Mouse (Mus musculus) neural tube, embryonic 11.5 days (tissue): ENCODE measurements at regions not wholly inside any gene's neighbourhood (a gene's known extent, or its start where the extent isn't known, plus 50 kb on each side); places are given as distances from the start of the nearest gene placed in this dataset.
A peak's percentile ranks its signal among the peaks of the same experiment; 100 is the strongest.

Experiments used
- ATAC-seq: fragments of 200-750 bp; cut with Nextera tagmentation; 2 replicates; pipeline ENCODE4 v1.8.0; 2017; ENCODE audit warnings: moderate number of reproducible peaks, mild to moderate bottlenecking, moderate TSS enrichment, moderate library complexity; ENCODE audit not compliant: insufficient read depth, low FRiP score, low TSS enrichment
- DNase-seq: peaks from one replicate; pipeline ENCODE4 v3.0.0-alpha.2; 2015; ENCODE audit warnings: low spot score
- H3K27ac ChIP-seq: fragments of 300-500 bp; sonication (generic); 2 replicates; pipeline ENCODE4 v1.5.1; 2014; ENCODE audit warnings: low read depth, mild to moderate bottlenecking, low read length
- H3K27me3 ChIP-seq: fragments of 300-500 bp; sonication (generic); 2 replicates; pipeline ENCODE4 v1.6.1; 2014; ENCODE audit warnings: mild to moderate bottlenecking, low read length, mixed read lengths; ENCODE audit not compliant: control insufficient read depth, insufficient read depth
- H3K36me3 ChIP-seq: fragments of 300-500 bp; sonication (generic); 2 replicates; pipeline ENCODE4 v1.6.1; 2014; ENCODE audit warnings: mild to moderate bottlenecking, low read length, moderate library complexity, mixed read lengths; ENCODE audit not compliant: control insufficient read depth, insufficient read depth
- H3K4me1 ChIP-seq: fragments of 300-500 bp; sonication (generic); 2 replicates; pipeline ENCODE4 v1.6.1; 2014; ENCODE audit warnings: low read length, mixed read lengths; ENCODE audit not compliant: control insufficient read depth, insufficient read depth
- H3K4me2 ChIP-seq: fragments of 300-500 bp; sonication (generic); 2 replicates; pipeline ENCODE4 v1.6.1; 2014; ENCODE audit warnings: low read depth, mild to moderate bottlenecking, moderate library complexity
- H3K4me3 ChIP-seq: fragments of 300-500 bp; sonication (generic); 2 replicates; pipeline ENCODE4 v1.5.1; 2014; ENCODE audit warnings: low read depth, low read length
- H3K9ac ChIP-seq: fragments of 300-500 bp; sonication (generic); 2 replicates; pipeline ENCODE4 v1.6.1; 2014; ENCODE audit warnings: mild to moderate bottlenecking, low read length
- H3K9me3 ChIP-seq: fragments of 300-500 bp; sonication (generic); 2 replicates; pipeline ENCODE4 v1.6.1; 2016; ENCODE audit warnings: low read length; ENCODE audit not compliant: control insufficient read depth
- WGBS: fragments of 180-500 bp; shearing (Covaris S2); extraction: QIAGEN DNeasy Blood & Tissue Kit; methylation state at CpG from one replicate; pipeline ENCODE4 v1.1.7; 2014; 5-methylcytosine and 5-hydroxymethylcytosine counted together

DNA sequence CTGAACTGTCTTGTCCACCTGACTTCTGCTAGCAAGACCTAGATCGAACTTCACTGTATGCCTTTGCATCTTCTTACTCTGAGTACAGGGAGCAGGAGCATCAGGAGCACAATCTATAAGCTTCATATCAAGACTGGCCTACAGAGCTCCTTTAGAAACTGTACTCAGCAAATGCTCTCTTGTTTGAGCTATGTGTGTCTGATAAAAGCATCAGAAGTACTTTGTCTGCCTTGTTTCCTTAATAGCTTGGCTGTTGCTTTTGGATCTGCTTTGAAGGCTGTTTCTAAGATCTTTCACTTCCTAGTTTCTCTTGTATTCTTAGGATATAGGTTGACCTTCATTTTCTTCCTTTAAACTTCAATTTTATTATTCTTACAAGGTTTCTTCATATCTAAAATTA is 175.3 kb upstream of the Cypt12 start:
- H3K9ac ChIP-seq: no peak overlapping the region
- no peaks in the 10 kb centered on the region for H3K27me3 ChIP-seq
- H3K27ac ChIP-seq: no peak overlapping the region
- H3K9me3 ChIP-seq: no peaks in the 10 kb centered on the region
- 97% methylated on average over 1 of the region's 1 CpGs for whole genome bisulfite sequencing
- no peak overlapping the region for H3K4me2 ChIP-seq
- H3K36me3 ChIP-seq: no peaks in the 10 kb centered on the region
- no peak overlapping the region for H3K4me3 ChIP-seq
- no peak for DNase-seq
- no peak for ATAC-seq
- no peaks in the 10 kb centered on the region for H3K4me1 ChIP-seq

DNA sequence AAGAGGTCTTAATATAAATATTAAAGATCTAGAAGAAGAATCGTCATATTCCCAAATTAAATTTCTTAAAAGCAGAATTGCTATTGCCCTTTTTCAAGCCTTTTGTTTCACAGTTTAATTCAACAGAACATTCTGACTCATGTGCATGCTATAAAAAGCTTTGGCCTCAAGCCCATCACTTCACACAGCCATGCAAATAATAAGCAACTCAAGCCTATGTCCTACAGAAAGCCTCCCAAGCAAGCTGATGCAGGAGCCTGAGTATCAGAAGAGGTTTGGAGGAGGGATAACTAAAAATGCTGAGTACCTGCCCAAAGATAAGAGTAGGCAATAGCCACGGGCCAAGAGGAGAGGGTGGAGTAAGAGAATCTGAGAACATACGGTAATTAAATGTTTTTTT is 169.1 kb upstream of the Cypt12 start:
- H3K27me3 ChIP-seq: no peaks in the 10 kb centered on the region
- DNase-seq (no peak), ATAC-seq (no peak)
- H3K36me3 ChIP-seq: no peaks in the 10 kb centered on the region
- H3K4me2 ChIP-seq: no peak overlapping the region
- H3K27ac ChIP-seq: no peak overlapping the region
- H3K4me1 ChIP-seq: no peaks in the 10 kb centered on the region
- H3K9ac ChIP-seq: no peak overlapping the region
- WGBS: 84% methylated on average over 3 of the region's 3 CpGs
- H3K4me3 ChIP-seq: no peak overlapping the region
- no peaks in the 10 kb centered on the region for H3K9me3 ChIP-seq

DNA sequence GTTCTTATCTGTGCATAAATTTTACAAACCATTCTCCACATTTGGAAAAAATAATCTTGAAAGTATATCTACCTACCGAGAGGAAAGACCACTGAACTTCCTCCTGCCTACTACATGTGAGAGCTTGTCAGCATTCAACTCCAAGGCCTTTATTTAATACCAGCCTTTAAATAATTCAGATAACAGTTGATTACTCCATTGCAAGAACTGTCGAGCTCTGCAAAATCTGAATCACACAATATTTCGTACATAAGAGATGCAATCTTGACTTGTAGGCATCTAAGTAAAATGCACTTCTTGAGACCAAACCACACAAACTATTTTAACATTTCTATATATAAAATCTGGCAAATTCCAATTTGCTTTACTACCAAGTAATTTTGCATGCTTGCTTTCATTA is 164.1 kb upstream of the Cypt12 start:
- no peak for DNase-seq
- peak overlapping the region; percentile 64 for H3K27ac ChIP-seq
- WGBS: 40% methylated on average over 3 of the region's 3 CpGs
- H3K4me1 ChIP-seq: 0 out of 2 replicates have a peak, but pooled peaks cover 2% of the 10 kb centered on the region
- peak overlapping the region; percentile 52 for H3K9ac ChIP-seq
- peak overlapping the region; percentile 49 for H3K4me2 ChIP-seq
- no peaks in the 10 kb centered on the region for H3K36me3 ChIP-seq
- no peak for ATAC-seq
- H3K27me3 ChIP-seq: 0 out of 2 replicates have a peak, but pooled peaks cover 3% of the 10 kb centered on the region
- H3K4me3 ChIP-seq: peak overlapping the region; percentile 26
- no peaks in the 10 kb centered on the region for H3K9me3 ChIP-seq

DNA sequence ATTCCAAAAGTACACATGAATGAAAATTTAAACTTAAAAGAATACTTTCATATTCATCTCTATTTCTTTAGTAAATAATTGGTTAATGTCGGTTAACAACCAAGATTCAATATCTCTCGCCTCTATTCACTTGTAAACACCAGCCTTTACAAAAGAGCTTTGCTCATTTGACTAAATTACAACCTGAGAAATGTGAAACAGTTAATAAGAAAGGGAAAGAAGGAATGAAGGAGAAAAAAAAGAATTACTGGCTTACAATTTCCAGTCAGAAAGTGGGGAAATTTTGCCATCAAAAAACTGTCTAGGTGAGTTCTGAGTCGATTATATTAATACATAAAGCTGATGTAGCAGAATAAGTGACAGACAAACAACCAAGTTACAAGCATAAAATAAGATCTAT is 163.6 kb upstream of the Cypt12 start:
- WGBS: 19% methylated on average over 3 of the region's 3 CpGs
- H3K36me3 ChIP-seq: no peaks in the 10 kb centered on the region
- no peak for ATAC-seq
- 0 out of 2 replicates have a peak, but pooled peaks cover 2% of the 10 kb centered on the region for H3K4me1 ChIP-seq
- H3K27ac ChIP-seq: peak overlapping the region; percentile 100
- H3K4me3 ChIP-seq: peak overlapping the region; percentile 55
- 0 out of 2 replicates have a peak, but pooled peaks cover 3% of the 10 kb centered on the region for H3K27me3 ChIP-seq
- no peaks in the 10 kb centered on the region for H3K9me3 ChIP-seq
- H3K4me2 ChIP-seq: peak overlapping the region; percentile 99
- no peak overlapping the region for H3K9ac ChIP-seq
- DNase-seq: no peak

DNA sequence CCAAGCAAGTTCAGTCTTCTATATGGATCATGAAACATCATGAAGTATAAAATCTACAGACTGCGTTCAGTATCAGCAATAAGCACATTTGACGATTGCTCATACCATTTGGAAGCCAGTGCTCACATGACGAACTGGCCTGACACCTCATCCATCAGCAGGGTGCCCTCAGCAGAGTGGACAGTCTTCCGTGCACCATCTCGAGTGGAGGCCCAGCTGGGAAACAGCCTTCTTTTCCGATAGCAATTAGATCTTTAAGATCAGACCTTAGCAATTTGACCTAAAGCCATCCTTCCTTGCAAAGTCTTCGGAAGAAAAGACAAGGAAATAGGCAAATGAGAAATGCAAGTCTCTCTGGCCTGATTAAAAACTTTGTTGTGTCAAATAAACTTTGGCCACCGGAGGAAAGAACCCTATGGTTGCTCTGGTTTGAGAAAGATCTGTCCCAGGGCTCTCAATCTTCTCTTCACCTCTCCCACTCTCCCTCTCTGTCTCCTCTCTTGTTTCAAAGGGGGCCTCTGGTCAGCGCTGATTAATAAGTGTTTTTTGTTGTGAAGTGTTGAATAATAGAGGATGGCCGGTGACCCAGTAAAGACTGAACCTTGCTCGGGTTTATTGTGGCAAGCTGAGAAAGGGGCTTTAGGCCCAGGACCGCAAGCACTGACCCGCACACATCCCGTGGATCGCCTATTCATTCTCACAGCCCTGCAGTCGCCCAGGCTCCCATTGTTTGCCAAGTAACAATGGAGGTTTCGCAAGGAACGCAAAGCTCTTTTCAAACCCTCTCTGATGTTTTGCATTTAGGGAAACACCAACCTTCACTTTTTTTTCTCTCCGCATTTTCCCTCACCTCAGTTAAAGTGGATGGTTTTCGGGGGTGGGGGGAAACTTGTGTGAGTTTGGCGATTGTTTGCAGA is 162.8 kb upstream of the Cypt12 start:
- DNase-seq (peak; percentile 64), ATAC-seq (peak; percentile 49)
- 3% methylated on average over 21 of the region's 21 CpGs for WGBS
- Histone ChIP-seq H3K27ac (peak overlapping the region; percentile 100), H3K27me3 (0 out of 2 replicates have a peak, but pooled peaks cover 3% of the 10 kb centered on the region), H3K9ac (peak overlapping the region; percentile 99), H3K9me3 (no peaks in the 10 kb centered on the region), H3K4me1 (0 out of 2 replicates have a peak, but pooled peaks cover 2% of the 10 kb centered on the region), H3K4me3 (peak overlapping the region; percentile 55), H3K4me2 (peak overlapping the region; percentile 99), H3K36me3 (no peaks in the 10 kb centered on the region)

DNA sequence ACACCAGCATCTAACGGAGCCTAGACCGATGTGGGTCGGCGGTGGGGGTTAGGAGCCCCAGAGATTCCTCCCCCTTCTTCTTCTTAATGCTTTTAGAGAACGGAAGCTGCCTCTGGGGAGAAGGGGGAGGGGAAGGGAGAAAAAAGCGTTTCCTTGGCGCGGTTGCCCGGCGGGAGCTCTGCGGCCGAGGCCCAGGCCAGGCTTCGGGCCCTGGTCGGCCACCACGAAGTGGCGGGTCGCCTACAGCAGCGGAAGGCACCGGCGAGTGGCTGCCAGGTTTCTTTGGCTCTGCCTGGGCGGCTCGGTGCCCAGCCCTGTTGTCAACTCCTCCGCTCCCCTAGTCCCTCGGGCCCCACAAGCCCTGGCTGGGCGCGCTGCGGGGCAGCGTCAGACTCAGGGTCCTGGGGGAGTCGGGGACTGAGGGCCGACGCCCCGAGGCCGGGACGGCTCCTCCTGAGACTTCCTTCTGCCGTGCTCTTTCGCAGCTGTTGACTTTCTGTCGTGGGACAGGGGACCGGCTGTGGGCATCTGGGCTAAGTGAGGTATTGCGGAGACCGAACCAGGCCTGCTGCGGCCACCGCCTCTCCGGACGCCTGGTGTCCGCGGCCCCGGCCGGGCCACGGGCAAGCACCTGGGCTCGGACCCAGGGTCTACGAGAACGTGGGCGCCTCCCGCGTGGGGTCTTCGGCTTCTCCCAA is 162.0 kb upstream of the Cypt12 start:
- peak; percentile 49 for ATAC-seq
- DNase-seq: peak; percentile 83
- WGBS: under 1% methylated on average over 53 of the region's 56 CpGs
- H3K4me1 ChIP-seq: 0 out of 2 replicates have a peak, but pooled peaks cover 2% of the 10 kb centered on the region
- H3K4me2 ChIP-seq: peak overlapping the region; percentile 99
- no peaks in the 10 kb centered on the region for H3K9me3 ChIP-seq
- H3K27me3 ChIP-seq: 0 out of 2 replicates have a peak, but pooled peaks cover 3% of the 10 kb centered on the region
- H3K9ac ChIP-seq: peak overlapping the region; percentile 99
- peak overlapping the region; percentile 55 for H3K4me3 ChIP-seq
- no peaks in the 10 kb centered on the region for H3K36me3 ChIP-seq
- H3K27ac ChIP-seq: peak overlapping the region; percentile 100

DNA sequence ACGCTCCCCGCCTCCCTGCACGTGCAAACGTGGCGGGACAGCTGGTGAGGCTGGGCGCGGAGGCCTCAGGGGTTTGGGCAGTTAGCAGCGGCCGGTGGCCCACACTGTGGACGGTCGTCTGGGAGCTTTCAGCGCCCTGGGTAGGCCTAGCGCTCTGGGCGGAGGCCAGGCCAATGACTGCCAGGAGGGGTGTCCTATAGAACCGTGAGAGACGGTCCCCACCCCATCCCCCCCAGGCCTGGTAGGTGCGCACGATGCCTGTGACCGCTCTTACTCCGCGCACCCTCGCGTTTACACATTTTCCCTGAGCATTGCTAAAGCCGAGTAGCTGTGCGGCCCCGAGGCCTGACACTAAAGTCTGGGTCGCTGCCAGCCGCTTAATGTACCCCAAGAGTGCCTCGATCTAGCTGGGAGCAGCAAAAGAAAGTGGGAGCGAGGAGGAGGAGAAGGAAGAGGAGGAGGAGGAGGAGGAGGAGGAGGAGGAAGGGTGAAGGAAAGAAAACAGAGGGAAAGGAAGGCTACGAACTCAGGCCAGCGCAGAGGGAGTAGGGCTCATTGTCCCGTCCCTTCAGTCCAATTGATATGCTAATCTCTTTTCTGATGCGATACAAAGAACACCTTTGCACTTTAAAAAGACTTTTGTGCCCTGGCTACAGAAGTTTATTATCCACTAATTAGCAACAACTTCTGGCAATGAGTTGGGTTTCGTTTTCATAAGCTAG is 161.3 kb upstream of the Cypt12 start:
- Histone ChIP-seq H3K27ac (peak overlapping the region; percentile 100), H3K4me3 (peak overlapping the region; percentile 55), H3K9me3 (no peaks in the 10 kb centered on the region), H3K27me3 (0 out of 2 replicates have a peak, but pooled peaks cover 3% of the 10 kb centered on the region), H3K36me3 (no peaks in the 10 kb centered on the region), H3K9ac (peak overlapping the region; percentile 99), H3K4me1 (0 out of 2 replicates have a peak, but pooled peaks cover 2% of the 10 kb centered on the region), H3K4me2 (peak overlapping the region; percentile 99)
- peak; percentile 67 for ATAC-seq
- WGBS: 0% methylated on average over 35 of the region's 35 CpGs
- DNase-seq: peak; percentile 76
